Mouse (Mus musculus) embryo, embryonic 9.5 days (tissue): Measurements from ENCODE around the gene Slc22a23.
A peak's percentile ranks its signal among the peaks of the same experiment; 100 is the strongest.

Experiments
- DNase-seq: peaks from one replicate; pipeline ENCODE4 v3.0.0-alpha.2; 2017; ENCODE audit errors: extremely low spot score

Slc22a23 gene

DNA sequence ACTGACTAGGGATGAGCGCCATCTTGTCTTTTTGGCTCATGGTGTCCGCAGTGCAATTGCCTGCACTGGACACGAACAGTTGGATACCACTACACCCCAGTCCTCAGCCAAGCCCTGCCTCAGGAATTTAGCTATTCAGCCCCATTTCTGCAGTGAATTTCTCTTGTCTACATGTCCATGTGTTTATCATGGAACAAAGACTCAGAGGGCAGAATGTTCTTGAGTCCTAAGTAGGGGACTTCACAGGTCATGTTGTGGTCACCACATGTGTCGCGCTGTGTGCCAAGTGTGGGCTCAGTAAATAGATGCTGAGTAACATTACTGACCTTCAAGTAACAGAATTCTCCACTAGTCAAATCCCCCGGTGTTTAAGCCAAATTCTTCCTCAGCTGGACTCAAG is 109.9 kb downstream of the Slc22a23 start:
- DNase-seq = no peak

DNA sequence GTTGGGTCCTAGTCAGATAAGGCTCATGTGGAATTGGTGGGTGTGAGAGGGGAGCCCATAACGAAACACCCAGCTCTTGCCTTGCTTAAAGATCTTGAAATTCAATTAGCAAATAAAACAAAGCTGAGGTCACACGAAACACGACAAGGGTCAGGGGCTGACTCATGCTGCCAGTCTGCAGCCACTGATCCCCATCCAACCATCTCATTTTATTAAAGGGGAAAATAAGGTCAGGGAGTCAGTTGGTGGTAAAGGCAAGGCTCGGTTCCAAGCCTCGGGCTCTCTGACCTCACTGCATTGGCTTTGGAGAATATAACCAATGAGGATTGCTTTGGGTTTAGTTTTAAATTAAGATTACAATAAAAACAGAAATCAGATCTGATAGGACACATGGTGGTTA is 110.5 kb downstream of the Slc22a23 start:
- no peak for DNase-seq

DNA sequence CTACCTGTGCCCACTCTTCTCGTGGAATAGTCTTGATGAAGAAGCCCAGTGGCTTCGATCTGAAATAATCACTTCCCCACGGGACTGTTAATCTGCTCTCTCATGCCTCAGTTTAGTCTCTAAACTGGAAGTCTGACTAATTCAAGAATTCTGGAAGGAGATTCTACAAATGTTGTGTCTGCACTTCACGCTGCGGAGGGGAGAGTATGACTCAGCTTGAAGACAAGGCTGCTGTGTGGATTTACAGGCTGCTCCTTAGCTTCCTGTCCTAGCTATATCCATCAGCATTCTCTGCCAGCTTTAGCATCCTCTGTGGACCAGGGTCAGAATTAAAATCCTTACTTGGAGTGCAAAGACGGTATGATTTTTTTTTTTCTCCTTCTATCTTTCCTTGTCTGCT is 112.0 kb downstream of the Slc22a23 start:
- DNase-seq = no peak

DNA sequence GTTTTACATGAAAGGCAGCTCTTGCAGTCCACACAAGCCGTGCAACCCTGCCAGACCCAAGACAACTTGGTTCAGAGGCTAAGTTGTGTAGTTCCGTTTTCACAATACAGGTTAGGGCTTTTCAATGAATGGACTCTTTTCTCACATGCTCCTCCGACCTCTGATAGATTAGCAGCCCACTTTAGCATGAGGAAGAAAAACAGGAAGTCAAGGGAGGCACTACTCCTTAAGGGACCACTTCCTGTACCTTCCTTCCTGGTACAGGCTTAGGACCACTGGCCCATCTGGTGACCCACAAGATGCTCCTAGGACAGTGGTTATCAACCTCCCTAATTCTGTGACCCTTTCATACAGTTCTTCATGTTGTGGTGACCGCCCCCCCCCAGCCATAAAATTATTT is 116.1 kb downstream of the Slc22a23 start:
- DNase-seq = no peak

DNA sequence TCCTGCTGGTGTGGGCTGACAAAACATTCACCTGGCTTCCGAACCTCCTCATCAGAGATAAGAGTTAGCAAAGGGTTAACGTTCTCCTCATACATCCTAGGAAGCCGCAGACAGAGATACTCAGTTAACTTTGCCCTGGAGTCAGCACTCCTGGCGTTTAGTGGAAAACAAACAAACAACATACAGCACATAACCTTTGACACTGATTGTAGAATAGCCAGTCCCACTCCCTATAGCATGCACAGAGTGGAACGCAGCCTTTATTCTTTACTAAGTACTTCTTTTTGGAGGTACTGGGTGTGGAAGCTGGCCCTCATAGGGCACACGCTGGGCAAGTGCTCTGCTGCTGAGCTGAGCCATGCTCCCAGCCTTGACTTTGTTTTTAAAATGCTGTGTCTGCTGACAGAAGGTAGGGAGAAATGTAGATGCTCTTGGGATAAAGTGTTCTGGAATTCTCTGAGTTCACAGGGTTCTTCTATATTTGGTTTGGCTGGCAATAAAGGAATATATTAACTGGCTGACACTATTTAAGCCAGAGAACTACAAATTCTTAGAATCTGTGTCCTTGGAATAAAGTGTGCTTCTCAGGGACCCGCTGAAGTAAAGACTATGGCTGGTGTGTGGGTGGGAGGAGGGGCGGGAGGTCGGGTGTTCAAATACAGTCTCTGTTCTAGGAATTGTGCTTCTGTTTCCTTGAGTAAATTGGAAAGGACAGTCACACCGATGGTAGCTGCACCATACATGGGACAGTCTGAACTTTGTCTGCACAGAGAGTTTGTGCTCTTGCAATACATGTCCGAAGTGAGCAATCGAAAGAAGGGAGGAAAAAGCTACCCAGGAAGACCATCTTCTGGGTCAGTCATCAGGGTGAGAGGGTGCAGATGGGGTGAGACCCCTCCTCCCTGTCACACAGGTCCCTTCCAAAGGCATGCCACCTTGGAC is 117.0 kb downstream of the Slc22a23 start:
- DNase-seq = no peak

DNA sequence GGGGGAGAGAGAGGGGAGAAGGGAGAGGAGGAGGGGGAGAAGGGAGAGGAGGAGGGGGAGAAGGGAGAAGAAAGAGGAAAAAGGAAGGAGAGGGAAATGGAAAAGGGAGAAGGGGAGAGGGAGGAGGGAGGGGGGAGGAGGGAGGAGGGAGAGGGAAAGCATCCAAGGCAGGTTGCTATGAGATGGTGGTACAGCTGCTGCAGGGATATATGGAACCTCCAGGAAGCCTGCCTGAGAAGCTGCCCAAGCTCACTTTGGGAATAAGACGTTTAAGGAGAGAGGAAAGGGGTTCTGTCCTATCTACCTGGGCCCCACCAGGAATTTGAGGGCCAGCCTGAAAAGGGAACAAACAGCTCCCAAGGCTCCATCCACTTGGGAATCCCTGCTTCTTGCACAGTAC is 118.0 kb downstream of the Slc22a23 start:
- no peak for DNase-seq

DNA sequence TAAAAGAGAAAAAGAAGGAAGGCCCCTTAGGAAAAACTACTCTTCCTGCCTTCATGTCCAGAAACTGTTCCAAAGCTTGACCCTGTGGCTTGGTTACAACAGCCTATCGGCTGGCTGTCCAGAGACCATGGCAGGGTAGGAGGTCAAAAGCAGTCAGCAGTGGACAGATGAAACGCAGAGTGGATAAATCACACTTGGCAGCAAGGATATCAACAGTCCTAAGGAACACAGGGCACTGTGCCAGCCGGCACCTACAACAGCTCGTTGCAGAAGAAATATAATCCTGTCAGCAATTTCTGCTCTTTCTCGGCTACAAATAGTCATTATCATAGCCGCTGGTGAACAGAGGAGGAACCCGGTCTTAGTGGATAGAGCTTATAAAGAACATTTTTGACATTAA is 122.0 kb downstream of the Slc22a23 start:
- DNase-seq = no peak

DNA sequence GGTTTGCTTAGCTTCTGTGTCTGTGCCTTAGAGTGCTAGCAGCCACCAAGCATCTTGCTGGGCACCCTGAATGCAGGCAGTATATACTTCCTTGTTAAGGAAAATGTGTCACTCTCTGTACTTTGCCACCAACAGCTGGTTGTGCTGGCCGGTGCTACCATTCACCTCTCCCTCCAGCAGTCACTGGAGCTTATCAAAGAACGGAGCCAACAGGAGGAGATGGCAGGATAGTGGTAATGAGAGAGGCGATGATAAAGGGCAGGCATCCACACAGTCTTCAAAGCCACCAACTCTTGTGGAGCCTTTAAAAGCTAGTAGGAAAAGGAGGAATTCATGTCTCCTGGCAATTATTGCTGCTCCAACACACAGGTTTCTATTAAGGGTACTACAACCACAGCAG is 125.3 kb downstream of the Slc22a23 start:
- no peak for DNase-seq

DNA sequence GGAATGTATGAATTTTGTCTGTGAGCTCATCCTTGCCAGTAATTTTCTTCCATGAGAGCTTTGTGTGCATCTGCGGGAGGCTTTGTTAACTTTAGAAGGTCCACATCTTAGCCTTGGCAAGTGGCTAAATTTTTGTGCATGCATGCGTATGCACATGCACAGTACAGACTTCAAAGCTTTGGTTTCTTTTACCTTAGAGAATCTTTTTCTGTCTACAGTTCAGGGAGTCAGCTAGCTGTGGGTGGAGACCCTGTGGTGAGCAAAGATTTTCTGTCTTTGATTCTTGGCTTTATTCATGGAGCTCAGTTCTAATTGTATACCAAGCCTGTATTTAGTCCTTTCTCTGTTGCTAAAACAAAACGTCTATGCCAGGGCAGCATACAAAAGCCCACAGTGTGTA is 126.2 kb downstream of the Slc22a23 start:
- DNase-seq = no peak

DNA sequence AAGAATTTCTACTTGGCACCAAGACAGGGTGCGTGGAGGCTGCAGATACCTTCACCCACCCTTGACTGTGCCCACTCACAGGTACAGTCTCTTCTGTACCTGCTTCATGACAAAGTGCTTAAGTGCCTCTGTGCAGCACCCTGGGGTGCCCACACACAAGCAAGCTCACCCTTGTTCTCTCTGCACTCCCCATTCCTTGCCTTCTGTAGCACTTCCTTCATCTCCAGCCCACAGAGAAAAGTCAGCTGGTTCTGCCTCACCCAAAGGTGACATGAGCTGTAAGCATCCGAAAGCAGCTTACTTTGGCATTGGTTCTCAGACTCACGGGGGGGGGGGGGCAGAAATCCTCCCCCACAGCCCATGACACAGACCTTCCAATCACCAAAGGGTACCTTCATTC is 130.1 kb downstream of the Slc22a23 start:
- DNase-seq = no peak

DNA sequence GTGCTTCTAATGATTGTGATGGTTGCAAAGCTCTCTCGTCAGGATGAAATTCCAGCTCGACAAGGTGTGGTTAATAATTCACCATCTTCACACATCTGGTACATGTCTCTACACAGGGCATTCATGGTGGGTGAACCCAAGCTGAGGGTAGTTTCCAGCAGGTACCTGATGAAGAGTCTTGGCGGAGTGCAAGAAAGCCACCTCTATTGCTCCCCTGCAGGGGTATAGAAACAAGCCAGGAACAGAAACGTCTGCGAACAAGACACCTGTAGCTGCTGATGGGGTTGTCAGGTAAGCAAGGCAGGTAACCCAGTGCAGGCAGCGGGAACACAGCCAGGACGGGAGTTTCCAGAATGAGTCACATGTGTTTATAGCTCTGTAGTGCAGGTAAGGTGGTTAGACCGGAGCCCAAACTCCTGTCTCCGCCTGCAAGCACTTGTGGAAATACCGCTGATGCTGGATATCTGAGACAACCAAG is 132.2 kb downstream of the Slc22a23 start:
- DNase-seq = no peak

DNA sequence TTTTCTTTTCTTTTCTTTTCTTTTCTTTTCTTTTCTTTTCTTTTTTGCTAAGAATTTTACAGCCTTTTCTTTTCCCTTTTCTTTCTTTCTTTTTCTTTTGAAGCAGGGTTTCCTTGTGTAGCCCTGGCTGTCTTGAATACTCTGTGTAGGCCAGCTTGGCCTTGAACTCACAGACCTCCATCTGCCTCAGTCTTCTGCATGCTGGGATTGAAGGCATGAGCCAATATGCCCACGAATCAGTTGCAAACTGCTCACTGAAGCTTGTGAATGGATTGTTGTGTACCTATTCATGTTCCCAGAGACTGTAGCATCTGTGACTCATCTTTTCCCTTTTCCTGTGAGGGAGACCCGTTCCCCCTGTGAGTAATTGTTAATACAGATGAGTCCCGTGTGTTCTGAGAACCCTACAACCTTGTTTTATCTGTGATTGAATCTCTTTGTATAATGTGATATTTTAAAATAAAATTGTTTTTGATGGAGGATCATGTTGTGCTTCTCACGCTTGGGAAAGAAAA is 133.7 kb downstream of the Slc22a23 start:
- no peak for DNase-seq

DNA sequence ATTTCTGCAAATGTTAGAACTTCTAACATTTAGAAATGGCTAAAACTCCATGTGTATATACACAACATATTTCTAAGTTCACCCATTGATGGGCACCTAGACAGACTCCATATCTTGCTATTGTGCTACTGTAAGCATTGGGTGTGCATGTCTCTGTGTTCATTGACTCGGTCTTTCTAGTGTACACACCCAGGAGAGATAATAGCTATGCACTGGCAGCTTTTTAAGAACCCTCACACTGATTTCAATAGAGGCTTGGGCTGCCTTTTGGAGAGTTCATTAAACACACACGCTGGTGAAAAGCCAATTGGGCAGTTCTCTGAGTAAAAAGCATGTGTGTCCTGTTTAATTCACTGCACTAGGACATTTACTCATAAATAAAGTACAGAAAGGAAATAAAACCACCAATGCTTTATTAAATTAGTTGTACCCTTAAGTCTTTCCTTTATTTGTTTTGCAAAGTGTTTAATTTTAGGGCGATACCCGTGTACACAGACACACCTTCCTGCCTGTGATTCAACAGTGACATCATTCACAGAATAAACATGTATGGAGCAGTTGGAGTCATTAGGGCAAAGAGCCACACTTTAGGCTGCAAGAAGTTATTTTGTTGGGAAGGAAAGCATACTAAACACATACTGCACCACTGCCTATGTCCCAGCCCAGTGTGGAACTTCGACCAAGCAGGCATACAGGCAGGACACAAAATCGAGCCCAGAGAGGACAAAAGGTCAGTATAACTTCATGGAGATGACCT is 137.1 kb downstream of the Slc22a23 start:
- no peak for DNase-seq

DNA sequence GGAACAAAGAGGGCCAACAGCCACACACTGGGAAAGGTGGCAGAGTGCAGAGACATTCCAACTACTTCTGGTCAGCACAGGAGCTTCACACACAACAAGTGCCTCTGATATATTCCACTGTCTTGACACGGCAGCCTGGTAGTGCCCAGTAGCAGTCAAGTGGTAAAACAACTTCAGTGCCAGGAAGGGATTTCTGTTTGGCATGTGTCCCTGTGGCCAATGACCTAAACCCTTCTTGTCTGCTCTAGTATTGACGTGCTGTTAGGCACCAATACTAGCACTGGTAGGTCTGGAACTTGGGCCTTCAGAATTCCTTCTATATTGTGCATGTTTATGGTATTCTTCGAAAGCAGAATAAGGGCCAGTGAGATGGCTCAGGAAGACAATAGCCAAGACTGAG is 139.8 kb downstream of the Slc22a23 start:
- DNase-seq = no peak

DNA sequence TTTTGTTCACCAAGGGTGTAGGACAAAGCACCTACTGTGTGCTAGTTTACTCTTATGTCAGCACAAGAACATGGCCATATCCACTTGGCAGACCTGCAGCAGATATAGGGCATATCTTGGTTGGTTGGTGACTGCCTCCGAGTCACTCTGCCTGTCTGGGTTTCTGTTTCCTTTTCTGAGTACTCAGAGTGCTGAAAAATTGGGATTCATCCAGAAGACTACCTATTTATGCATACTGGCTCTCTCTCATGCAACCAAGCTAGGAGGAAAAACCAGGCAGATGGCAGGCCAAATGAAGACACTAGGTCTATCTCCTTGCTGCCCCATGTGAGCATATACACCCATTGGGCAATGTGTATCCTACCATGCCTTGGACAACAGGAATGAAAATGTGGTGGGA is 149.3 kb downstream of the Slc22a23 start:
- no peak for DNase-seq

DNA sequence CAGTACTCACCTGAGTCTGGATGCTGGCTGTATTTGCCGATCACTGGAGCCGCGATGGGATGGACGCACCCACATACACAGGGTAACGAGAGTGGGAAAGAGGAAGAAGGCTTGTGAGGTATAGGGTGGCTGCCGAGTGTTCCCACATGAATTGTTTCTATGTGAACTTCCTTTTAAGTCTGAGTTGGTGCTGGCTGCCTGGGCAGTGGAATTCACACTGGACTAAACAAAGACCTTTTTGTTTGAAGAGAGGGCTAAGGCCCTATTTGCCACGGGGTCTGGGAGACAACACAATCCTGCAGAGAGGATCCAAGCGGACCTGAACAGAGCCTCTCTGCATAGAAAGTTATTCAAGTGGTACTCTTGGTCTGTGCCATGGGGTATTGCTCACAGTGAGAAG is 151.6 kb downstream of the Slc22a23 start:
- peak; percentile 8 for DNase-seq

DNA sequence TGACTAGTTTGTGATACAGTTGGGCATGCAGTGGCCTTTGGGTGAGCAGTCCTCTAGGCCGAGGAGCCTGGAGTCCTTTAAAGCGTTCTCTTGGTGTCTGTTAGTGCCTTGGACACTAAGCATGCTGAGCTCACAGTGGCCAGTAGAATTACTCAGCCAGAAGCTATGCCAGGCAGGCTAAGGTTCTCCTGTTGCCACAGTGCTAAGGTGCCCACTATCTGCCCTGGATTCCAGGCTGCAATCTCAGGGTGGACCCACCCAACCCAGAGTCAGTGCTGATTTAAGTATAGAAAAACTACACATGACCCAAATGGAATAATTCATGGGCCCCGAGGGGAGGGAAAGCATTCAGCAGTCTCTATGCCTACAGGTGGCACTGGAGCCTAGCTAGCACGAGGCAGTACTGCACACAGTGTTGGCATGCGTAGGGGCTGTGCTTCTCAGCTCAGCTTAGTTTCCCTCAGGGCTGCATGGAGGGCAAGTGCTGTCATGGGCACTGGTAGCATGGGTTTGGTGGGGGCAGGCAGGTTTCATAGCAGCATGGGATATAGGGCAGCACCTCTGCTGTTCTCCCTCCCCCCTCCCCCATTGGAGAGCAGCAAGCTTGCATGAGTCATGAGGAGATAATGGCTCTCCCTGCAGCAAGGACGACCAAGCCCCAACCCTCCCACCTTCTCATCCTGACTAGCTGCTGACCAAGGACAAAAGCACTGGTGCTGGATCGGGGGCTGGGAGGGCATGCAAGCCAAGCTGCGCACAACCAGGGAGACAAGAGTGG is 152.4 kb downstream of the Slc22a23 start:
- DNase-seq = no peak

DNA sequence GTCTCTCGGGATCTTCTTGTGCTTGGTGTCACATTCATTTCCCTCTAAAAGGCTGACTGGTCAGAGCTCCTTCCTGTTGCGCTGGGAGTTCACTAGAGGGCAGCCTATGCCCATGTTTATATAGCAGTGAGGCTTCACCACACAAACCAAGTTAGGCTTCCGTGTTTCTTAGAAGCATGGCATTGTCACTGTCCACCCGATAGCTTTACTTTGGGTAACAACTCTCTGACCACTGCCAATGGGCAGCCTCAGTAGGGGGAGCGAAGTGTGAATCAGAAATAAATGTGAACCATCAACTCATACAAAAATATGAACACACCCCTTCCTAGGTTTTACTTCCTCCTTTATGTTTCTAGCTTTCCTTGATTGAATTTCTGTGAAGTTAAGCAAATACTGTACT is 157.4 kb downstream of the Slc22a23 start:
- DNase-seq = peak; percentile 67

DNA sequence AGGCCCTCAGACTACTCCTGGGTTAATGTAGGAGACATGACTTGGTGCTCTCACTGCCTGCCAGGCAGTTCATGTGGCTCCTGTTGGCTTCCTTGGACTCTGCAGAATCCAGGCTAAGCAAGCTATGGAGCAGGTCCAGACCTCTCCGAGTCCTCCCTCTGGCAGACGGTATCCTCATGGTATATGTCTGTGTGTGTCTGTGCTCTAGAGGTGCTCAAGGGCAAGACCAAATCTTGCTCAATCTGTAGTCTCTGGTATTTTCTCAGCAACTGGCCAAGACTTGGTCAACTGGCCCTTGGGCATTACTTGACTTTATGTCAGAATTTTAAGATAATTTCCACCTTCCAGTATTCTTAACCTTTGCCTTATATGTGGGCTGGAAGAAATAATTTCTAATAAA is 159.6 kb downstream of the Slc22a23 start:
- no peak for DNase-seq

DNA sequence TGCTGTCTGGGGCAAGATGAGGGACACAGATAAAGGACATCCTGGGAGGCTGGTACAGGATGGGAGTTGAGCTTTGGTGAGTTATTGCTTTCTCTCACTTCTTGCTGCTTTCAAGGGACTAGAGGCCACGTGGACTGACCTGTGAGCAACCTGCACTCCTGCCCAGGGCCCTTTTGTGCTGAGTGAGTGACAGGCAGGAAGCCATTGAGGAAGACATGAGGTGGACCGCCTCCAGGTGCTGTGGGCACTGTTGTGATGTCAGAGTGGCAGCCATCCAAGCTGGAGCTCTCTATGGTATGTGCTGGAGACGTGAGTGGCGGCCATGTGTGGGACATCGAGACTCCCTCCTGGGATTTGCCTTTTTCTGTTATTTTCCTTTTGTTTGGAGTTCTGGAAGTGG is 163.4 kb downstream of the Slc22a23 start:
- no peak for DNase-seq

DNA sequence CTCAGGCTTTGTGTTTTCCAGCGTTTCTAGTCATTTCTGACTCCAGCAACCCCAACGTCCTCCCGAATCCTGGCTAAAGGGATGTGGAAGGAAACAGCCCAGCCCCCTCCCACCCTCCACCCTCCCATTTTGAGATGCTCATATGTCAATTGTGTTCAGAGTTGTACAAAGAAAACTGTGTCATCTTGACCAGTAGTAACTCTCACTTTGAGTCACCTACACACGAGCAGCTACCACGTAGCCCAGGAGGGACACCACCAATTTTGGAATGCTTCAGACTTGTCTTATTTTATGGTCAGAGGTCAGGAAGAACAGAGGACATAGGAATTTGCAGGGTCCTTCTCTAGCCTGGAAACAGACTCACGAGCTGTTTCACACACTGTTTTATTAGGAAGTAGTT is 171.0 kb downstream of the Slc22a23 start:
- no peak for DNase-seq
